Mouse (Mus musculus) right cerebral cortex, postnatal 36 days (tissue): ENCODE data around the gene Med25.

ENCODE experiments used
- DNase-seq, 2 experiments: peaks; one replicate each; pipeline ENCODE4 v3.0.0; 2022; ENCODE audit warnings: low spot score in 2 of 2, mixed read lengths in 1 of 2

Med25 gene

GRCm38 (mm10) chr7:44863982-44864494 lies 28.5 kb downstream of the Med25 start:
- no peak for DNase-seq

- DNase-seq = no peak
These were observed 29.3 kb downstream of the Med25 start for GRCm38 (mm10) chr7:44863210-44863609.

- DNase-seq = no peak
These were observed 30.1 kb downstream of the Med25 start for GRCm38 (mm10) chr7:44862434-44862833.

- DNase-seq = no peak
These were observed 31.1 kb downstream of the Med25 start for GRCm38 (mm10) chr7:44861429-44861816.

GRCm38 (mm10) chr7:44860576-44861428 lies 31.7 kb downstream of the Med25 start:
- no peak for DNase-seq

- DNase-seq = no peak
These were observed 32.6 kb downstream of the Med25 start for GRCm38 (mm10) chr7:44859896-44860295.

GRCm38 (mm10) chr7:44857905-44858304 lies 34.6 kb downstream of the Med25 start:
- DNase-seq = no peak

GRCm38 (mm10) chr7:44857042-44857552 lies 35.4 kb downstream of the Med25 start, which contains the start of gene Pnkp:
TSS of gene Pnkp (plus strand) at chr7:44857139.
- DNase-seq = peak; percentile 93 to 94

GRCm38 (mm10) chr7:44856265-44856916 lies 36.1 kb downstream of the Med25 start:
- DNase-seq = no peak

GRCm38 (mm10) chr7:44855036-44855435 lies 37.5 kb downstream of the Med25 start:
- no peak for DNase-seq

GRCm38 (mm10) chr7:44854356-44855031 lies 38.0 kb downstream of the Med25 start:
- peak in 1 of 2 experiments; percentile 70 for DNase-seq

- no peak for DNase-seq
These were observed 38.7 kb downstream of the Med25 start for GRCm38 (mm10) chr7:44853596-44854355.

GRCm38 (mm10) chr7:44853065-44853464 lies 39.4 kb downstream of the Med25 start:
- DNase-seq = no peak

GRCm38 (mm10) chr7:44852259-44853027 lies 40.1 kb downstream of the Med25 start:
- DNase-seq = no peak

- no peak for DNase-seq
These were observed 40.8 kb downstream of the Med25 start for GRCm38 (mm10) chr7:44851625-44852234.

- no peak for DNase-seq
These were observed 41.5 kb downstream of the Med25 start for GRCm38 (mm10) chr7:44850789-44851624.

GRCm38 (mm10) chr7:44850146-44850545 lies 42.4 kb downstream of the Med25 start:
- peak; percentile 70 for DNase-seq

GRCm38 (mm10) chr7:44849416-44850111 lies 42.9 kb downstream of the Med25 start:
- peak; percentile 90 to 91 for DNase-seq
